Mouse (Mus musculus): ENCODE results near the gene Zfp444. TPM values are rescaled to one million over a fixed set of nuclear protein-coding genes. Genes with fewer than 3 reads are reported as not detected.

Gene Zfp444
- polyA plus RNA-seq, 1 experiment from 2014 or later, result 43.5 TPM

GRCm38 (mm10) chr7:6183802-6184201, 11.8 kb downstream of the Zfp444 start:
- peaks cover 32% of the 10 kb centered on the region for H3K36me3 ChIP-seq (ENCODE audit: control insufficient read depth, insufficient read depth, low read length)
- H3K9ac ChIP-seq (replicated peaks; ENCODE audit: low read depth, low read length), result no peak overlapping the region
- no peak overlapping the region for H3K4me2 ChIP-seq (replicated peaks; ENCODE audit: low read depth, low read length)
- H3K27me3 ChIP-seq (ENCODE audit: control insufficient read depth, insufficient read depth, low read length), result no peaks in the 10 kb centered on the region
- no peaks in the 10 kb centered on the region for H3K9me3 ChIP-seq (ENCODE audit: control insufficient read depth, low read depth, low read length)
- WGBS, result 95% methylated on average over 19 of the region's 19 CpGs
- H3K27ac ChIP-seq (ENCODE audit: low read length), result no peak overlapping the region
- H3K4me1 ChIP-seq (ENCODE audit: control insufficient read depth, insufficient read depth, low read length), result no peaks in the 10 kb centered on the region
- no peak overlapping the region for H3K4me3 ChIP-seq (ENCODE audit: low read depth, low read length)
- no peak for ATAC-seq (ENCODE audit: insufficient number of reproducible peaks, insufficient read depth, low FRiP score, low read depth)

- Histone ChIP-seq H3K36me3 (ENCODE audit: control insufficient read depth, insufficient read depth, low read length) (peaks cover 32% of the 10 kb centered on the region), H3K27ac (ENCODE audit: low read length) (no peak overlapping the region), H3K4me2 (replicated peaks; ENCODE audit: low read depth, low read length) (no peak overlapping the region), H3K9ac (replicated peaks; ENCODE audit: low read depth, low read length) (no peak overlapping the region), H3K9me3 (ENCODE audit: control insufficient read depth, low read depth, low read length) (no peaks in the 10 kb centered on the region), H3K4me3 (ENCODE audit: low read depth, low read length) (no peak overlapping the region), H3K4me1 (ENCODE audit: control insufficient read depth, insufficient read depth, low read length) (no peaks in the 10 kb centered on the region), H3K27me3 (ENCODE audit: control insufficient read depth, insufficient read depth, low read length) (no peaks in the 10 kb centered on the region)
- WGBS, result 87% methylated on average over 8 of the region's 8 CpGs
- ATAC-seq (ENCODE audit: insufficient number of reproducible peaks, insufficient read depth, low FRiP score, low read depth), result no peak
Observed at GRCm38 (mm10) chr7:6184521-6184920, 12.5 kb downstream of the Zfp444 start.

GRCm38 (mm10) chr7:6185391-6185790, 13.4 kb downstream of the Zfp444 start:
- Histone ChIP-seq H3K36me3 (ENCODE audit: control insufficient read depth, insufficient read depth, low read length) (peaks cover 37% of the 10 kb centered on the region), H3K4me1 (ENCODE audit: control insufficient read depth, insufficient read depth, low read length) (no peaks in the 10 kb centered on the region), H3K4me2 (replicated peaks; ENCODE audit: low read depth, low read length) (no peak overlapping the region), H3K4me3 (ENCODE audit: low read depth, low read length) (no peak overlapping the region), H3K9ac (replicated peaks; ENCODE audit: low read depth, low read length) (no peak overlapping the region), H3K27me3 (ENCODE audit: control insufficient read depth, insufficient read depth, low read length) (no peaks in the 10 kb centered on the region), H3K9me3 (ENCODE audit: control insufficient read depth, low read depth, low read length) (no peaks in the 10 kb centered on the region), H3K27ac (ENCODE audit: low read length) (no peak overlapping the region)
- no peak for ATAC-seq (ENCODE audit: insufficient number of reproducible peaks, insufficient read depth, low FRiP score, low read depth)
- 86% methylated on average over 1 of the region's 1 CpGs for WGBS

GRCm38 (mm10) chr7:6186176-6186575, 14.2 kb downstream of the Zfp444 start:
- H3K4me2 ChIP-seq (replicated peaks; ENCODE audit: low read depth, low read length), result no peak overlapping the region
- no peak overlapping the region for H3K4me3 ChIP-seq (ENCODE audit: low read depth, low read length)
- H3K4me1 ChIP-seq (ENCODE audit: control insufficient read depth, insufficient read depth, low read length), result no peaks in the 10 kb centered on the region
- H3K9ac ChIP-seq (replicated peaks; ENCODE audit: low read depth, low read length), result no peak overlapping the region
- no peak for ATAC-seq (ENCODE audit: insufficient number of reproducible peaks, insufficient read depth, low FRiP score, low read depth)
- 100% methylated on average over 2 of the region's 2 CpGs for WGBS
- peaks cover 40% of the 10 kb centered on the region for H3K36me3 ChIP-seq (ENCODE audit: control insufficient read depth, insufficient read depth, low read length)
- no peaks in the 10 kb centered on the region for H3K27me3 ChIP-seq (ENCODE audit: control insufficient read depth, insufficient read depth, low read length)
- H3K9me3 ChIP-seq (ENCODE audit: control insufficient read depth, low read depth, low read length), result no peaks in the 10 kb centered on the region
- no peak overlapping the region for H3K27ac ChIP-seq (ENCODE audit: low read length)

GRCm38 (mm10) chr7:6186756-6187155, 14.7 kb downstream of the Zfp444 start:
- 82% methylated on average over 2 of the region's 2 CpGs for WGBS
- peaks cover 40% of the 10 kb centered on the region for H3K36me3 ChIP-seq (ENCODE audit: control insufficient read depth, insufficient read depth, low read length)
- no peak for ATAC-seq (ENCODE audit: insufficient number of reproducible peaks, insufficient read depth, low FRiP score, low read depth)

GRCm38 (mm10) chr7:6189542-6189941, 17.5 kb downstream of the Zfp444 start:
- ATAC-seq (ENCODE audit: insufficient number of reproducible peaks, insufficient read depth, low FRiP score, low read depth), result no peak
- H3K4me2 ChIP-seq (replicated peaks; ENCODE audit: low read depth, low read length), result no peak overlapping the region
- peaks cover 31% of the 10 kb centered on the region for H3K36me3 ChIP-seq (ENCODE audit: control insufficient read depth, insufficient read depth, low read length)

More at GRCm38 (mm10) chr7:6186756-6187155, 14.7 kb downstream of the Zfp444 start:
- Histone ChIP-seq H3K4me2 (replicated peaks; ENCODE audit: low read depth, low read length) (no peak overlapping the region), H3K9me3 (ENCODE audit: control insufficient read depth, low read depth, low read length) (no peaks in the 10 kb centered on the region), H3K9ac (replicated peaks; ENCODE audit: low read depth, low read length) (no peak overlapping the region), H3K4me3 (ENCODE audit: low read depth, low read length) (no peak overlapping the region), H3K27me3 (ENCODE audit: control insufficient read depth, insufficient read depth, low read length) (no peaks in the 10 kb centered on the region), H3K27ac (ENCODE audit: low read length) (no peak overlapping the region), H3K4me1 (ENCODE audit: control insufficient read depth, insufficient read depth, low read length) (no peaks in the 10 kb centered on the region)

GRCm38 (mm10) chr7:6191376-6191775, 19.4 kb downstream of the Zfp444 start:
- Histone ChIP-seq H3K27me3 (ENCODE audit: control insufficient read depth, insufficient read depth, low read length) (no peaks in the 10 kb centered on the region), H3K9me3 (ENCODE audit: control insufficient read depth, low read depth, low read length) (no peaks in the 10 kb centered on the region), H3K9ac (replicated peaks; ENCODE audit: low read depth, low read length) (no peak overlapping the region), H3K4me1 (ENCODE audit: control insufficient read depth, insufficient read depth, low read length) (no peaks in the 10 kb centered on the region), H3K27ac (ENCODE audit: low read length) (no peak overlapping the region), H3K4me3 (ENCODE audit: low read depth, low read length) (no peak overlapping the region), H3K4me2 (replicated peaks; ENCODE audit: low read depth, low read length) (no peak overlapping the region), H3K36me3 (ENCODE audit: control insufficient read depth, insufficient read depth, low read length) (peaks cover 18% of the 10 kb centered on the region)
- WGBS, result 44% methylated on average over 3 of the region's 3 CpGs
- no peak for ATAC-seq (ENCODE audit: insufficient number of reproducible peaks, insufficient read depth, low FRiP score, low read depth)

More at GRCm38 (mm10) chr7:6189542-6189941, 17.5 kb downstream of the Zfp444 start:
- Histone ChIP-seq H3K9ac (replicated peaks; ENCODE audit: low read depth, low read length) (no peak overlapping the region), H3K27me3 (ENCODE audit: control insufficient read depth, insufficient read depth, low read length) (no peaks in the 10 kb centered on the region), H3K27ac (ENCODE audit: low read length) (no peak overlapping the region), H3K4me3 (ENCODE audit: low read depth, low read length) (no peak overlapping the region), H3K4me1 (ENCODE audit: control insufficient read depth, insufficient read depth, low read length) (no peaks in the 10 kb centered on the region), H3K9me3 (ENCODE audit: control insufficient read depth, low read depth, low read length) (no peaks in the 10 kb centered on the region)
- WGBS, result 53% methylated on average over 43 of the region's 45 CpGs

GRCm38 (mm10) chr7:6194129-6194528, 22.1 kb downstream of the Zfp444 start:
- Histone ChIP-seq H3K9me3 (ENCODE audit: control insufficient read depth, low read depth, low read length) (no peaks in the 10 kb centered on the region), H3K9ac (replicated peaks; ENCODE audit: low read depth, low read length) (no peak overlapping the region), H3K4me3 (ENCODE audit: low read depth, low read length) (no peak overlapping the region), H3K36me3 (ENCODE audit: control insufficient read depth, insufficient read depth, low read length) (peaks cover 9% of the 10 kb centered on the region), H3K4me2 (replicated peaks; ENCODE audit: low read depth, low read length) (no peak overlapping the region), H3K27me3 (ENCODE audit: control insufficient read depth, insufficient read depth, low read length) (no peaks in the 10 kb centered on the region), H3K27ac (ENCODE audit: low read length) (no peak overlapping the region), H3K4me1 (ENCODE audit: control insufficient read depth, insufficient read depth, low read length) (no peaks in the 10 kb centered on the region)
- 13% methylated on average over 5 of the region's 5 CpGs for WGBS
- ATAC-seq (ENCODE audit: insufficient number of reproducible peaks, insufficient read depth, low FRiP score, low read depth), result peak; percentile 68; the same call in 1 of the 2 replicates

GRCm38 (mm10) chr7:6195777-6196176, 23.8 kb downstream of the Zfp444 start:
- Histone ChIP-seq H3K27ac (ENCODE audit: low read length) (no peak overlapping the region), H3K36me3 (ENCODE audit: control insufficient read depth, insufficient read depth, low read length) (no peaks in the 10 kb centered on the region; the same call in 1 of the 2 replicates), H3K27me3 (ENCODE audit: control insufficient read depth, insufficient read depth, low read length) (no peaks in the 10 kb centered on the region), H3K4me2 (replicated peaks; ENCODE audit: low read depth, low read length) (no peak overlapping the region), H3K4me1 (ENCODE audit: control insufficient read depth, insufficient read depth, low read length) (no peaks in the 10 kb centered on the region), H3K9me3 (ENCODE audit: control insufficient read depth, low read depth, low read length) (no peaks in the 10 kb centered on the region), H3K9ac (replicated peaks; ENCODE audit: low read depth, low read length) (no peak overlapping the region), H3K4me3 (ENCODE audit: low read depth, low read length) (no peak overlapping the region)
- ATAC-seq (ENCODE audit: insufficient number of reproducible peaks, insufficient read depth, low FRiP score, low read depth), result no peak
- WGBS, result 47% methylated on average over 2 of the region's 2 CpGs

Measured in stomach, embryonic 14.5 days (tissue).